Mouse (Mus musculus): ENCODE measurements around the gene Rnpepl1. TPM values are rescaled to one million over a fixed set of nuclear protein-coding genes. Genes with fewer than 3 reads are reported as not detected.
A peak's percentile ranks its signal among the peaks of the same experiment; 100 is the strongest.

Gene Rnpepl1
- polyA plus RNA-seq, 1 experiment from 2014 or later: 29.2 TPM

DNA sequence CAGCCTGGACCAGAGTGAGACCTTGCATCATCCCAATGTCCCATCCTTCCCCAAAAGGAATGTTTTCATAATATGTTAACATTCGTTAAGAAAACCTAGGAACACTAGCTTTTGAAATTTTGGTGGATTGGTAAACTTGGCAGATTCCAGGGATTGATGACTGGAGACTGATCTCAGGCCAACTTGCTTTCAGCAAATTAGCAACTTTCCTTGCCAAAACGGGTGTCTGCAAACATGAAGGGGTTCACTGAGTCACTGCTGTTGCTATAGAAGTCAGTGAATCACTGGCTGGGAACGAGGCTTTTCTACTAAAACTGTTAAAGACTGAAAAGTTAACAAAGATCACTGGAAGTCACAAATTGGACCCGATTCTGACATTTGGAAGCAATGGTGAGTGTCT lies 7.0 kb upstream of the Rnpepl1 start:
- no peaks in the 10 kb centered on the region for H3K9me3 ChIP-seq (ENCODE audit: control insufficient read depth, low read length)
- H3K27ac ChIP-seq: no peak overlapping the region
- H3K4me2 ChIP-seq (replicated peaks): no peak overlapping the region
- no peaks in the 10 kb centered on the region for H3K36me3 ChIP-seq (replicated peaks; ENCODE audit: control insufficient read depth, insufficient read depth)
- H3K4me3 ChIP-seq (replicated peaks; ENCODE audit: low read length): no peak overlapping the region
- H3K4me1 ChIP-seq (replicated peaks; ENCODE audit: control insufficient read depth, insufficient read depth, low read length): peaks cover 20% of the 10 kb centered on the region
- ATAC-seq (ENCODE audit: low FRiP score): no peak
- 0 out of 2 replicates have a peak, but pooled peaks cover 11% of the 10 kb centered on the region for H3K27me3 ChIP-seq (ENCODE audit: control insufficient read depth, insufficient read depth, low read length)
- WGBS: 70% methylated on average over 4 of the region's 4 CpGs
- no peak overlapping the region for H3K9ac ChIP-seq
- DNase-seq (ENCODE audit: low spot score): no peak

DNA sequence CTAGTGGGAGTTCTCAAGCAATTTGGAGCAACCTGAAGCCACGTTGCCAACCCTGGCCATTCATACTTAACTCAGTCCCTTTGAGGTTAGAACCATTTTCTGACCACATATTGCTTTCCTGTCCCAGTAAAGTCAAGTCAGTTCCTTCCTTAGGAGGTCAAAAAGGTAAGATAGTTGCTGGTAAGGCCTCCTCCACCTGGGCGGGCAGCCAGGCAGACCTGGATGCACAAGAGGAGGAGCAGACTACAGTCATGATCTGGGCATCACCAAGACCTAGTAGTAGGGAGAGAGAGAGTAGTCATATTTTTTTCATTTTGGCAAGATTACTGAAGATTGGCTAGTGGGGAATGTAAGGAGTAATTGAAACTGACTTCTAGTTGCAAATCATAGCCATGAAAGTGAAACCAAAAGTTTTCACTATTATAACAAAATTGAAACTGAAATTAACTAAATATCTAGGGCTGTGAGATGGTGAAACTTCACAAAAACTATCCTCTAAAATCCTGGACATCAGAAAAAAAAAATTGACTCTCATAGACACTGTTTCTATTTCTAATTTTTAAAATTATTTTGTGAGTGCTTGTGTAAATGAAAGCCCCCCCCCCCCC lies 4.8 kb upstream of the Rnpepl1 start:
- no peak overlapping the region for H3K9ac ChIP-seq
- 96% methylated on average over 2 of the region's 2 CpGs for WGBS
- 0 out of 2 replicates have a peak overlapping the region, but pooled peaks have one; percentile 63 for H3K4me3 ChIP-seq (replicated peaks; ENCODE audit: low read length)
- H3K27ac ChIP-seq: no peak overlapping the region
- no peaks in the 10 kb centered on the region for H3K36me3 ChIP-seq (replicated peaks; ENCODE audit: control insufficient read depth, insufficient read depth)
- ATAC-seq (ENCODE audit: low FRiP score): no peak
- H3K9me3 ChIP-seq (ENCODE audit: control insufficient read depth, low read length): no peaks in the 10 kb centered on the region
- H3K4me1 ChIP-seq (replicated peaks; ENCODE audit: control insufficient read depth, insufficient read depth, low read length): peaks cover 30% of the 10 kb centered on the region
- H3K4me2 ChIP-seq (replicated peaks): peak overlapping the region; percentile 60; the same call in 1 of the 2 replicates
- no peak for DNase-seq (ENCODE audit: low spot score)
- 0 out of 2 replicates have a peak, but pooled peaks cover 11% of the 10 kb centered on the region for H3K27me3 ChIP-seq (ENCODE audit: control insufficient read depth, insufficient read depth, low read length)

DNA sequence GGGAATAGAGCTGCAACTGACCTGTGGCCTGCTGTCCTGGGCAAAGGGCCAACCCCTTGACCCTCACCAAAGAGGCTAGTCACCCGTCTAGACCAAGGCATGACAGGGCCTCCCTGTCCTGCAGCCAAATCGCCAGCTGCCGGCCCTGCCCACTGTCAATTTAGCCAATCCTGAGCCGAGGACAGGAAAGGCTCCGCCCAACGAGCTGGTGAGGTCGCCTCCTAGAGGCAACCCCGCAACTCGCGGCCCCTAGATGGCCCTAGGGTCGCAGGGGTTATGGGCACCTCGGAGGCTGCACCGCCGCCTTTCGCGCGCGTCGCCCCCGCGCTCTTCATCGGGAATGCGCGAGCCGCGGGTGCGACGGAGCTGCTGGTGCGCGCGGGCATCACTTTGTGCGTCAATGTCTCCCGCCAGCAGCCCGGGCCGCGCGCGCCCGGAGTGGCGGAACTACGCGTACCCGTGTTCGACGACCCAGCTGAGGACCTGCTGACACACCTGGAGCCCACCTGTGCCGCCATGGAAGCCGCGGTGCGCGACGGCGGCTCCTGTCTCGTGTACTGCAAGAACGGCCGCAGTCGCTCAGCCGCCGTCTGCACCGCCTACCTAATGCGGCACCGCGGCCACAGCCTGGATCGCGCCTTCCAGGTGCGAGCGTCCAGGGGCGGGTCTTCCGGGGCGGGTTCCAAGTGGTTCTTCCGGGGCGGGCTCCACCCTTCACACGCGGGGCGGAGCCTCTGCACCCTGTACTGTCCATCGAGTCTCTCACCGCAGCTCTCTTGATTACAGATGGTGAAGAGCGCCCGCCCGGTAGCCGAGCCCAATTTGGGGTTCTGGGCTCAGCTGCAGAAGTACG lies 3.6 kb upstream of the Rnpepl1 start, which contains the start of gene Dusp28:
Dusp28 (plus strand) TSS at position 203 of the 853 bp plus-strand sequence.
- H3K4me3 ChIP-seq (replicated peaks; ENCODE audit: low read length): peak within 1 kb of the TSS; percentile 63
- H3K4me2 ChIP-seq (replicated peaks): peak within 1 kb of the TSS; percentile 60
- no peaks in the 10 kb centered on the region for H3K9me3 ChIP-seq (ENCODE audit: control insufficient read depth, low read length)
- H3K27ac ChIP-seq: peak within 1 kb of the TSS; percentile 86
- H3K4me1 ChIP-seq (replicated peaks; ENCODE audit: control insufficient read depth, insufficient read depth, low read length): peaks cover 38% of the 10 kb centered on the region
- no peaks in the 10 kb centered on the region for H3K36me3 ChIP-seq (replicated peaks; ENCODE audit: control insufficient read depth, insufficient read depth)
- under 1% methylated on average over 81 of the region's 81 CpGs for WGBS
- H3K9ac ChIP-seq: peak within 1 kb of the TSS; percentile 66
- DNase-seq (ENCODE audit: low spot score) (peak; percentile 83), ATAC-seq (ENCODE audit: low FRiP score) (peak; percentile 89)
- 0 out of 2 replicates have a peak, but pooled peaks cover under 1% of the 10 kb centered on the region for H3K27me3 ChIP-seq (ENCODE audit: control insufficient read depth, insufficient read depth, low read length)

DNA sequence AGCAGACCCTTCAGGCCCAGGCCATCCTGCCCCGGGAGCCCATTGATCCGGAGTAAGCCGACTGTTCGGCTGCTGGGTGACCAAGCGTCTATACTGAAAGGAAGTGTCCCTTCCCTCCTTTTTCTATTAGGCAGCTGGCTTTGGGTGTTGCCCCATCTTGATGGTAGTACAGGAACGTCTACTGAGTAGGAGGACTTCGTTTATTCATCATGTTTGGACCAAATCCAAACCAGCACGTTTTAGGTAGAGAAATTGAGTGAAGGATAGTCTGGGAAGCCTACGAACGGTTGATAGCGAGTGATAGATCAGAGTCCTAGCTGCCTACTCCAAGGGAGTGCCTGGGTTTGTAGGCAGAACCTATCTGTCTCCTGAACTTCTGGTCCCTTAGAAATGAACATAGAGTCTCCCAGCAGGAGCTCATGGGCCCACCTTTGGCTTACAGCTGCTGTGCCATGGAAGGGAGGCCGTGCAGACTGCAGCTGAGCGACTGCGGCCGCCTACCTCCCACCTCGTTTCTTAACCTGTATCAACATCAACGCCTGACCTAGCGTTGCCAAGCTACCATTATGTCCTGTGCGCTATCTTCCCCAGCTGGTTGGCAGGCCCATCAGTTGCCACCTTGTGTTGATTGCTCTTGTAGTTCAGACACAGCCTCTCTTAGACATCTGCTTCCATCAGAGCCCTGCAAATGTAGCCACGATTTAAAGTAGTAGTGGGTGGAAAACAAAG lies 2.8 kb upstream of the Rnpepl1 start:
- ATAC-seq (ENCODE audit: low FRiP score): no peak
- WGBS: 45% methylated on average over 20 of the region's 20 CpGs
- Histone ChIP-seq H3K4me1 (replicated peaks; ENCODE audit: control insufficient read depth, insufficient read depth, low read length) (peaks cover 42% of the 10 kb centered on the region), H3K27ac (peak overlapping the region; percentile 86), H3K4me2 (replicated peaks) (peak overlapping the region; percentile 60), H3K27me3 (ENCODE audit: control insufficient read depth, insufficient read depth, low read length) (no peaks in the 10 kb centered on the region), H3K9me3 (ENCODE audit: control insufficient read depth, low read length) (no peaks in the 10 kb centered on the region), H3K4me3 (replicated peaks; ENCODE audit: low read length) (peak overlapping the region; percentile 63), H3K36me3 (replicated peaks; ENCODE audit: control insufficient read depth, insufficient read depth) (no peaks in the 10 kb centered on the region), H3K9ac (peak overlapping the region; percentile 66)
- no peak for DNase-seq (ENCODE audit: low spot score)

DNA sequence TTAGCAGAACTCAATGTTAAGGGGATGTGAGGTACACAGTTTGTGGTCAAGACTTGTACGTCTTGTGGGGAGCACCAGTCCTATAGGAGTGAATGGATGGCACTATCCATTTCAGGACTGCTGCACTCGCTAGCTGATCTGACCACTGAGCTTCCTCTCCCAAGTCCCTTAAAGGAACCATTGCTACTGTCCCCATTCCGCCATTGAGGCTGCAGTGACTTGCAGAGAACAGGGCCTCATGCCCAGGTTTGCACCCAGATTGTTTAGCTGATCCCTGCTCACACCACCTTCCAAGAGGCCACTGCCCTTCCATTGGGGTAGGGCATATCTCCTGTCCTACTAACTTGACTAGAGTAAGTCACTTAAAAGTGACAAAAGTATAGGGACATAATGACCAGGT lies 1.9 kb upstream of the Rnpepl1 start:
- DNase-seq (ENCODE audit: low spot score): no peak
- 0 out of 2 replicates have a peak, but pooled peaks cover 3% of the 10 kb centered on the region for H3K36me3 ChIP-seq (replicated peaks; ENCODE audit: control insufficient read depth, insufficient read depth)
- H3K4me3 ChIP-seq (replicated peaks; ENCODE audit: low read length): no peak overlapping the region
- H3K9ac ChIP-seq: no peak overlapping the region
- H3K4me2 ChIP-seq (replicated peaks): no peak overlapping the region
- no peak for ATAC-seq (ENCODE audit: low FRiP score)
- no peaks in the 10 kb centered on the region for H3K9me3 ChIP-seq (ENCODE audit: control insufficient read depth, low read length)
- H3K27ac ChIP-seq: no peak overlapping the region
- peaks cover 41% of the 10 kb centered on the region for H3K4me1 ChIP-seq (replicated peaks; ENCODE audit: control insufficient read depth, insufficient read depth, low read length)
- no peaks in the 10 kb centered on the region for H3K27me3 ChIP-seq (ENCODE audit: control insufficient read depth, insufficient read depth, low read length)
- WGBS: 92% methylated on average over 3 of the region's 3 CpGs

DNA sequence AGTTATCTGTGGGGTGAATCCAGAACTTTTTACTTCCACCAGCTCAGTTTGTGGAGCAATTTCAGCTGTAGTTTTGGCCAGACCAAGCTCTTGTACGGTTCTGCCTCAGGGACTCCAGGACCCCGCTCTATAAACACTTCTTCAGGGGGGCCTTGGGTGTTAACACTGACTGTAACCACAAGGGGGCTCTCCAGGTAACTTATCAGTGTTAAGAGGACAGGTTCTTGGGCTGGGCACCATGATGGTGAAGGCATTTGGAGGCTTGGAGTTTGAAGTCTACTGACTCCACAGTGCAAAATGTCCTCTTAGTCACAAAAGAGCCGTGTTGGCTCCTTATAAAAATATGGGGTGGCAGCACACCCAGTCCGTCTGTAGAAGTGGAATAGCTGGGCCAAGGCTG lies 1.5 kb upstream of the Rnpepl1 start:
- Histone ChIP-seq H3K9me3 (ENCODE audit: control insufficient read depth, low read length) (no peaks in the 10 kb centered on the region), H3K4me1 (replicated peaks; ENCODE audit: control insufficient read depth, insufficient read depth, low read length) (peaks cover 41% of the 10 kb centered on the region), H3K36me3 (replicated peaks; ENCODE audit: control insufficient read depth, insufficient read depth) (peaks cover 7% of the 10 kb centered on the region; the same call in 1 of the 2 replicates), H3K4me2 (replicated peaks) (no peak overlapping the region), H3K27ac (no peak overlapping the region), H3K27me3 (ENCODE audit: control insufficient read depth, insufficient read depth, low read length) (no peaks in the 10 kb centered on the region), H3K4me3 (replicated peaks; ENCODE audit: low read length) (no peak overlapping the region), H3K9ac (no peak overlapping the region)
- DNase-seq (ENCODE audit: low spot score) (no peak), ATAC-seq (ENCODE audit: low FRiP score) (no peak)
- whole genome bisulfite sequencing: 63% methylated on average over 4 of the region's 4 CpGs

DNA sequence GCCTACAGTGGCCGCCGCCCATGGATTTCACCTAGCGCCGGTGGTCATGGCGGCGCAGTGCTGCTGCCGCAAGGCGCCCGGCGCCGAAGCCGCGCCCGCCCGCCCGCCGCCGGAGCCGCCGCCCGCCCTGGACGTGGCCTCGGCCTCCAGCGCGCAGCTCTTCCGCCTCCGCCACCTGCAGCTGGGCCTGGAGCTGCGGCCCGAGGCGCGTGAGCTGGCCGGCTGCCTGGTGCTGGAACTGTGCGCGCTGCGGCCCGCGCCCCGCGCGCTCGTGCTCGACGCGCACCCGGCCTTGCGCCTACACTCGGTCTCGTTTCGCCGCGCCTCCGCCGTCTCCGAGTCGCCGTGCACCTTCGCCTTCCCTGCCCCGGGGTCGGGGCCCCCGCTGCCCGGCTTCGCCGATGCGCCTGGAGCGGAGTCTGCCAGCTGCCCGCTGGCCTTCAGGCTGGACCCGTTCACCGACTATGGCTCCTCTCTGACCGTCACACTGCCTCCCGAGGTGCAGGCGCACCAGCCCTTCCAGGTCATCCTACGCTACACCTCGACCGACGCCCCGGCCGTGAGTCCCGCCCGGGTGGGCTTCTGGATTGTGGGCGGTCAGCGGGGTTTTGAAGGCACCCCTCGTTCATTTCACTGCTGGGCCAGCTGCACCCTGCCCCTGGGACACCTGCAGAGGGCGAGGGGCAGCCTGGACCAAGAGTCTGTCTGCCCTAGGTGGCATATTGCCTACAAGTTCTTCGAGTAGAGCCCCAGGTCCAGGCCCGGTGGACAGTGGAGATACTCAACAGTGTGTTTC lies 540 bp downstream of the Rnpepl1 start:
- H3K4me3 ChIP-seq (replicated peaks; ENCODE audit: low read length): peak overlapping the region; percentile 88
- H3K4me1 ChIP-seq (replicated peaks; ENCODE audit: control insufficient read depth, insufficient read depth, low read length): peaks cover 41% of the 10 kb centered on the region
- no peaks in the 10 kb centered on the region for H3K27me3 ChIP-seq (ENCODE audit: control insufficient read depth, insufficient read depth, low read length)
- H3K4me2 ChIP-seq (replicated peaks): peak overlapping the region; percentile 86
- H3K27ac ChIP-seq: peak overlapping the region; percentile 96
- DNase-seq (ENCODE audit: low spot score) (peak; percentile 69), ATAC-seq (ENCODE audit: low FRiP score) (peak; percentile 38)
- H3K9ac ChIP-seq: peak overlapping the region; percentile 96
- H3K36me3 ChIP-seq (replicated peaks; ENCODE audit: control insufficient read depth, insufficient read depth): peaks cover 28% of the 10 kb centered on the region
- no peaks in the 10 kb centered on the region for H3K9me3 ChIP-seq (ENCODE audit: control insufficient read depth, low read length)
- WGBS: under 1% methylated on average over 52 of the region's 85 CpGs

DNA sequence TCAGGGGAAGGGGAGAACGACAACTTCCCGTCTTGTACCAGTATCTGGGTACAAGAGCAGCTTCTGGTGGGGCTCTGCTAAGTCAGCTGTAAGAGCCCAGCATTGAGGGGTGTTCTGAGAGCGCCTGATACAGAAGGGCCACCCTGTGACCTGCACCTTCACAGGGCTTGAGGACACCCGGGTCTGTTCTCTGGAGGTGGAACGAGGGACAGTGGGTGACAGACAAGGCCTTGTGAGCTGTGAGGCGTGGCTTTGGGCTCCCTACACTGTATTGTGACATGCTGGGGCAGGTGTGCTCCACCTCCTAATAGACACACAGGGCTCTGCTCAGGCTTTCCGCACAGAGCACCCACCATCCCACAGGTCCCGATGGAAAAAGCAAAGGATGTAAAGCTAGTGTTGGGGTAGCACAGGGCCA lies 1.1 kb downstream of the Rnpepl1 start:
- 30% methylated on average over 8 of the region's 8 CpGs for WGBS
- H3K27me3 ChIP-seq (ENCODE audit: control insufficient read depth, insufficient read depth, low read length): no peaks in the 10 kb centered on the region
- no peak for DNase-seq (ENCODE audit: low spot score)
- no peaks in the 10 kb centered on the region for H3K9me3 ChIP-seq (ENCODE audit: control insufficient read depth, low read length)
- ATAC-seq (ENCODE audit: low FRiP score): no peak
- H3K36me3 ChIP-seq (replicated peaks; ENCODE audit: control insufficient read depth, insufficient read depth): peaks cover 34% of the 10 kb centered on the region
- peak overlapping the region; percentile 86 for H3K4me2 ChIP-seq (replicated peaks)
- H3K27ac ChIP-seq: peak overlapping the region; percentile 96
- H3K4me1 ChIP-seq (replicated peaks; ENCODE audit: control insufficient read depth, insufficient read depth, low read length): peaks cover 35% of the 10 kb centered on the region
- H3K4me3 ChIP-seq (replicated peaks; ENCODE audit: low read length): peak overlapping the region; percentile 88
- peak overlapping the region; percentile 96 for H3K9ac ChIP-seq
